Mouse (Mus musculus) midbrain, embryonic 10.5 days (tissue): ENCODE data around the gene Spaca6. TPM values are rescaled to one million over a fixed set of nuclear protein-coding genes. Genes with fewer than 3 reads are reported as not detected.
A peak's percentile ranks its signal among the peaks of the same experiment; 100 is the strongest.

ENCODE experiments used
- DNase-seq: peaks from one replicate; pipeline ENCODE4 v3.0.0-alpha.2; 2017; ENCODE audit warnings: low spot score
- H3K27ac ChIP-seq: fragments of 300-500 bp; sonication (generic); replicated peaks from 2 replicates; pipeline ENCODE4 v1.5.1; 2016; ENCODE audit warnings: mild to moderate bottlenecking
- H3K27me3 ChIP-seq: fragments of 300-500 bp; sonication (generic); 2 replicates; pipeline ENCODE4 v1.6.1; 2016; ENCODE audit warnings: low read depth, mild to moderate bottlenecking; ENCODE audit not compliant: poor library complexity, severe bottlenecking
- H3K36me3 ChIP-seq: fragments of 300-500 bp; sonication (generic); 2 replicates; pipeline ENCODE4 v1.6.1; 2016; ENCODE audit warnings: mild to moderate bottlenecking, moderate library complexity
- H3K4me1 ChIP-seq: fragments of 300-500 bp; sonication (generic); 2 replicates; pipeline ENCODE4 v1.6.1; 2016
- H3K4me3 ChIP-seq: fragments of 300-500 bp; sonication (generic); 2 replicates; pipeline ENCODE4 v1.5.1; 2016; ENCODE audit warnings: mild to moderate bottlenecking, moderate library complexity
- H3K9me3 ChIP-seq: fragments of 300-500 bp; sonication (generic); replicated peaks from 2 replicates; pipeline ENCODE4 v1.6.1; 2016; ENCODE audit warnings: mild to moderate bottlenecking
- WGBS: fragments of 180-500 bp; shearing (Covaris S2); methylation state at CpG from one replicate; pipeline ENCODE4 v1.1.7; 2016; 5-methylcytosine and 5-hydroxymethylcytosine counted together
- microRNA counts: library from miRNA; unstranded; fragments of <30 nt; microRNA quantifications from one replicate; lab custom pipeline; 2017
- microRNA-seq: library from miRNA; unstranded; fragments of <30 nt; microRNA quantifications from one replicate; pipeline ENCODE4, GENCODE M21; 2017
- polyA plus RNA-seq: library from polyadenylated mRNA; unstranded; fragments of >200 nt; fragmentation: Nextera tagmentation; extraction: Ambion mirVana; gene quantifications from 2 replicates; pipeline ENCODE4 v1.2.1, GENCODE M21; 2016

Gene Spaca6
- polyA plus RNA-seq, 1 experiment from 2014 or later = 38.1 TPM

DNA sequence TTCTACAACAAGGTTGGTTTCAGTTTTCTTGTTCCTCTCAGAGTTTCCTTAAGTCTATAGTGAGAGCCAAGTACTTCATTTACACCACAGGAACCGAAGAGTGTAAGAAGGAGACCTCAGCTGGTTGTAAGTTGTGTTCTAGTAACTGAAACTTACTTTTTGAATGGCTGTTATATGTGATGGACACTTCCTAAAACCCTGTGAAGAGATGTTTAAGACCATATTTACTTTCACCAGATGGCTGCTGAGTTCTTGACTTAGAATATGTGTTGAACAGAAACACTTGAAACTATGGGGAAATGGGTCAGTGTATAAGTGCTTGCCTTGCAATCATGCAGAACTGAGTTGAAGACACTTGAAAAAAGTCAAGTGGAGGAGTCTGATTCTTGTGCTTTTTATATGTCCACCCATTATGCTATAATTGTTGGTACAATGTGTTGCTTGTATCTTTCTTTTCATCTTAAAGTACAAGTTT lies 60.9 kb downstream of the Spaca6 start, which contains the start of the genes Fpr2 and Fpr3:
Gene Fpr2, plus strand, starts transcription at position 51 of the 475 bp plus-strand sequence.
Gene Fpr3, plus strand, starts transcription at position 79 of the 475 bp plus-strand sequence.
- Histone ChIP-seq H3K27me3 (no peaks in the 10 kb centered on the region), H3K4me3 (no peak within 1 kb of the TSS), H3K9me3 (no peaks in the 10 kb centered on the region), H3K36me3 (no peaks in the 10 kb centered on the region), H3K4me1 (no peaks in the 10 kb centered on the region), H3K27ac (no peak within 1 kb of the TSS)
- 68% methylated on average over 1 of the region's 1 CpGs for WGBS
- no peak for DNase-seq

- Histone ChIP-seq H3K9me3 (no peaks in the 10 kb centered on the region), H3K4me3 (no peak overlapping the region), H3K36me3 (no peaks in the 10 kb centered on the region), H3K4me1 (no peaks in the 10 kb centered on the region), H3K27me3 (no peaks in the 10 kb centered on the region), H3K27ac (no peak overlapping the region)
- 91% methylated on average over 2 of the region's 2 CpGs for WGBS
- DNase-seq = no peak
Measured at GRCm38 (mm10) chr17:17889732-17890425, 62.9 kb downstream of the Spaca6 start.

MicroRNAs within 50 kb of the gene (microRNA counts, 519-probe panel; counts per million panel counts)
- microRNA mmu-let-7e (lab: Ali Mortazavi, UCI) (7,823 counts per million, percentile 81 among the panel's probes with 10 or more counts), microRNA mmu-miR-125a-3p (lab: Ali Mortazavi, UCI) (5,375 counts per million, percentile 36 among the panel's probes with 10 or more counts), microRNA mmu-miR-125a-5p (lab: Ali Mortazavi, UCI) (10,363 counts per million, percentile 95 among the panel's probes with 10 or more counts), microRNA mmu-miR-99b (lab: Ali Mortazavi, UCI) (7,482 counts per million, percentile 77 among the panel's probes with 10 or more counts)

Small RNAs within 50 kb of the gene (microRNA-seq; reads per million reads assigned to microRNA genes)
- not detected for gene Gm25927
- gene Mir125a = 2,233 reads per million, percentile 84 among the genes with 10 or more reads in this experiment
- 23,334 reads per million, percentile 98 among the genes with 10 or more reads in this experiment for gene Mir99b
- not detected for gene Mirlet7e

Other genes starting within 250 kb of the Spaca6 start
- gene Lnpep, start 202.1 kb upstream of the Spaca6 start, polyA plus RNA-seq = 5.7 and 6.9 TPM in 2 replicates
- gene Vmn2r90, start 123.4 kb upstream of the Spaca6 start, polyA plus RNA-seq = not detected in 2 replicates
- gene Has1, start 28.0 kb downstream of the Spaca6 start, polyA plus RNA-seq = 0.65 and 0.83 TPM in 2 replicates
- not detected in 2 replicates for gene Fpr1, start 56.8 kb downstream of the Spaca6 start, polyA plus RNA-seq
- not detected in 2 replicates for gene Fpr2, start 60.7 kb downstream of the Spaca6 start, polyA plus RNA-seq
- gene Fpr3, start 60.7 kb downstream of the Spaca6 start, polyA plus RNA-seq = not detected in 2 replicates
- gene Fpr-rs4, start 194.6 kb downstream of the Spaca6 start, polyA plus RNA-seq = not detected in 2 replicates
- gene Vmn2r124, start 222.3 kb downstream of the Spaca6 start, polyA plus RNA-seq = not detected in 2 replicates